ENCODE assay signal across 15 mouse cellular contexts in genomic region chr10:21606931-21607330, GRCm38 (mm10). TPM values are rescaled to one million over a fixed set of nuclear protein-coding genes. Genes with fewer than 3 reads are reported as not detected.
A peak's percentile ranks its signal among the peaks of the same experiment; 100 is the strongest.
DNase-seq lines count a peak whose midpoint lies in the region; ATAC-seq and TF ChIP-seq lines count a peak whose summit lies in the region.
"Had no signal": no experiment of that assay in that cellular context is flagged by ENCODE, and none has a peak within 500 bp of the region (broad histone marks: within the 10 kb centered on the region; RNA-seq: fewer than 3 reads in every experiment).

No protein-coding gene starts in this region.

- peaks cover 31% of the 10 kb centered on the region for H3K4me1 ChIP-seq in kidney, adult 2 months (ENCODE audit: control insufficient read depth, insufficient read depth, low read length)

- 61% methylated on average over 5 of the region's 5 CpGs for WGBS in kidney, adult 2 months

- no peak overlapping the region for H3K4me3 ChIP-seq in kidney, adult 2 months (ENCODE audit: insufficient read depth, low read depth, low read length)
- H3K4me3 ChIP-seq: erythroblast, embryonic 14.5 days; limb, embryonic 13.5 days had no signal

- H3K27me3 ChIP-seq in kidney, adult 2 months (replicated peaks; ENCODE audit: control insufficient read depth, insufficient read depth, low read length) = no peaks in the 10 kb centered on the region
- H3K27me3 ChIP-seq: limb, embryonic 13.5 days had no signal

- no peak for TF ChIP-seq CTCF in kidney, adult 2 months (conservative IDR thresholded peaks at IDR 0.05; ENCODE audit: insufficient read depth, insufficient read length, low read depth, low read length)

- no peak for TF ChIP-seq POLR2A in kidney, adult 2 months (IDR thresholded peaks at IDR 0.05; ENCODE audit: low read depth, low read length)

- peak; percentile 45 to 60 for DNase-seq in cerebellum, postnatal 10 days
- DNase-seq in cerebellum, adult 18-20 months = no peak
- peak; percentile 61 for DNase-seq in kidney, postnatal 10 days
- no peak for DNase-seq in kidney, adult 2 months
- peak; percentile 41 for DNase-seq in urinary bladder, postnatal 25 days (ENCODE audit: low spot score)
- no peak for DNase-seq in urinary bladder, adult 2 months (ENCODE audit: low spot score)
- no peak for DNase-seq in natural killer cell, adult 2 months (ENCODE audit: low spot score in 2 of 2)
- DNase-seq: gastrocnemius, postnatal 25 days; heart, postnatal 14 days; layer of hippocampus, adult 9-11 months had no signal

- no peaks in the 10 kb centered on the region for H3K36me3 ChIP-seq in kidney, adult 2 months (ENCODE audit: control insufficient read depth, insufficient read depth, low read length)
- H3K36me3 ChIP-seq: limb, embryonic 13.5 days had no signal

- ATAC-seq in inflammation-experienced regulatory T-cells, adult 6 months = no peak

- H3K27ac ChIP-seq in kidney, adult 2 months (ENCODE audit: insufficient read depth, low read depth, low read length) = no peak overlapping the region
- H3K27ac ChIP-seq: limb, embryonic 13.5 days had no signal

RNA-seq across cellular contexts. Expression of gene 1700020N01Rik, which starts 14.0 kb away (rescaled TPM):
- 0.09 and 0.14 TPM in 2 replicates for polyA plus RNA-seq in kidney, adult 2 months (2012; rRNA removed)
- not detected in 2 replicates for polyA plus RNA-seq in urinary bladder, adult 2 months (2012; rRNA removed)
- polyA plus RNA-seq in inflammation-experienced regulatory T-cells, adult 6 months (2017; shearing (Covaris generic)) = not detected
- polyA plus RNA-seq: cortical plate, adult 2 months; erythroblast, embryonic 14.5 days; intestine, embryonic 14.5 days; limb, embryonic 13.5 days had no signal

Comparison
In these comparisons a context has a peak if more than half of its experiments do, and no peak if none do; other contexts are left out.
1. DNase-seq: peak in cerebellum, postnatal 10 days (2 of 2), kidney, postnatal 10 days (single experiment) and urinary bladder, postnatal 25 days (single experiment); none in cerebellum, adult 18-20 months (0 of 2), kidney, adult 2 months (single experiment), urinary bladder, adult 2 months (single experiment) and natural killer cell, adult 2 months (0 of 2).